ENCODE assay signal across 8 mouse cellular contexts in the genomic region with DNA sequence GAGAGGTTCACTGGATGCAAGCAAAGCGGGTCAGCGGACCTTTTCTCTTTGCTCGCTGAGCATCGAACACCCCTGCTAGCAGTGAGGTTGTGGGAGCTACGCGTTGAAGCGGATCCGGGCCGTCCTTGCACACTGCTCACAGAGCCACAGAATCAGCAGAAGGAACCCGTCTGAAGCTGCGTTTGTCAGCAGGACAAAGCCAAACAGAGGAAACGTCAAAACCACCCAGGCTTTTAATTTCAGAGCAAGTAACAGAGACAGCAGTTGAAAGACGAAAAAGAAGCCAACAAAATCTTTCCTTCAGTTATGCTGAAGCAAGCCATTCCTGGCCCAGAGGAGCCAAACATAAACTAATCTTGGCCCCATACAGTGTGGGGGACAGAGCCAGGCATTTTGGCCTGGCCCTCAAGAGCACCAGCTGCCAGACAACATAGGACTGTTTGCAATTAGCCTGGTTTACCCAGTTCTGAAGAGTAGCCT.
DNase-seq lines count a peak whose midpoint lies in the region; ATAC-seq lines count a peak whose summit lies in the region.

No protein-coding gene starts in this region.

- peak overlapping the region; percentile 7; the same call in 1 of the 2 replicates for H3K27ac ChIP-seq in forebrain, embryonic 13.5 days
- peak overlapping the region; percentile 42; the same call in 1 of the 2 replicates for H3K27ac ChIP-seq in hindbrain, embryonic 16.5 days (ENCODE audit: low read depth, low read length)

- DNase-seq in kidney, postnatal 10 days: peak; percentile 50
- DNase-seq in kidney, adult 8-10 months: no peak
- DNase-seq in retina, embryonic 14.5 days (ENCODE audit: low spot score): peak; percentile 18
- no peak for DNase-seq in left cerebral cortex, adult 18-20 months (ENCODE audit: low spot score in 2 of 2)
- DNase-seq in adrenal gland, postnatal 25 days: no peak
- no peak for DNase-seq in T-cell, adult 2 months (ENCODE audit: low spot score)

- H3K36me3 ChIP-seq in forebrain, embryonic 13.5 days (ENCODE audit: poor library complexity, severe bottlenecking): no peaks in the 10 kb centered on the region
- H3K36me3 ChIP-seq in hindbrain, embryonic 16.5 days (ENCODE audit: control insufficient read depth, insufficient read depth, low read length): no peaks in the 10 kb centered on the region

- H3K9me3 ChIP-seq in forebrain, embryonic 13.5 days (replicated peaks): no peaks in the 10 kb centered on the region
- no peaks in the 10 kb centered on the region for H3K9me3 ChIP-seq in hindbrain, embryonic 16.5 days (ENCODE audit: control insufficient read depth, low read length)

- H3K4me3 ChIP-seq in forebrain, embryonic 13.5 days: no peak overlapping the region
- H3K4me3 ChIP-seq in hindbrain, embryonic 16.5 days (ENCODE audit: low read length): no peak overlapping the region

- H3K4me1 ChIP-seq in forebrain, embryonic 13.5 days: 0 out of 2 replicates have a peak, but pooled peaks cover 8% of the 10 kb centered on the region
- 0 out of 2 replicates have a peak, but pooled peaks cover 4% of the 10 kb centered on the region for H3K4me1 ChIP-seq in hindbrain, embryonic 16.5 days (ENCODE audit: control insufficient read depth, insufficient read depth, low read depth, low read length)

- peak overlapping the region; percentile 27 for H3K4me2 ChIP-seq in forebrain, embryonic 13.5 days
- peak overlapping the region; percentile 31 for H3K4me2 ChIP-seq in hindbrain, embryonic 16.5 days (ENCODE audit: low read length)

- no peaks in the 10 kb centered on the region for H3K27me3 ChIP-seq in forebrain, embryonic 13.5 days
- no peaks in the 10 kb centered on the region for H3K27me3 ChIP-seq in hindbrain, embryonic 16.5 days (replicated peaks; ENCODE audit: control insufficient read depth, insufficient read depth, low read length)

- WGBS in forebrain, embryonic 13.5 days: 13% methylated on average over 13 of the region's 13 CpGs
- WGBS in hindbrain, embryonic 16.5 days: 18% methylated on average over 13 of the region's 13 CpGs

- H3K9ac ChIP-seq in forebrain, embryonic 13.5 days: 0 out of 2 replicates have a peak overlapping the region, but pooled peaks have one; percentile 6
- no peak overlapping the region for H3K9ac ChIP-seq in hindbrain, embryonic 16.5 days (ENCODE audit: low read depth, low read length)

- ATAC-seq in forebrain, embryonic 13.5 days: peak; percentile 90
- peak; percentile 89 for ATAC-seq in hindbrain, embryonic 16.5 days

Comparison
In these comparisons a context has a peak if more than half of its experiments do, and no peak if none do; other contexts are left out.
1. DNase-seq: peak in kidney, postnatal 10 days (single experiment) and retina, embryonic 14.5 days (single experiment); none in kidney, adult 8-10 months (0 of 2), left cerebral cortex, adult 18-20 months (0 of 2), adrenal gland, postnatal 25 days (single experiment) and T-cell, adult 2 months (single experiment).